Mouse (Mus musculus) G1E (cell line): Measurements from ENCODE around the gene Rap1gap.

Experiments
- CTCF ChIP-seq: IDR thresholded peaks from 2 replicates; pipeline ENCODE4 v1.5.1; 2012; ENCODE audit warnings: low read depth, low read length, inconsistent platforms, mixed read lengths
- GATA2 ChIP-seq: IDR thresholded peaks from 2 replicates; pipeline ENCODE4 v1.6.1; 2012; ENCODE audit warnings: low read depth, low read length, inconsistent platforms, borderline replicate concordance
- TAL1 ChIP-seq: conservative IDR thresholded peaks from 2 replicates; pipeline ENCODE4 v1.6.1; 2012; ENCODE audit warnings: low read depth, low read length, inconsistent platforms, mixed read lengths

DNA sequence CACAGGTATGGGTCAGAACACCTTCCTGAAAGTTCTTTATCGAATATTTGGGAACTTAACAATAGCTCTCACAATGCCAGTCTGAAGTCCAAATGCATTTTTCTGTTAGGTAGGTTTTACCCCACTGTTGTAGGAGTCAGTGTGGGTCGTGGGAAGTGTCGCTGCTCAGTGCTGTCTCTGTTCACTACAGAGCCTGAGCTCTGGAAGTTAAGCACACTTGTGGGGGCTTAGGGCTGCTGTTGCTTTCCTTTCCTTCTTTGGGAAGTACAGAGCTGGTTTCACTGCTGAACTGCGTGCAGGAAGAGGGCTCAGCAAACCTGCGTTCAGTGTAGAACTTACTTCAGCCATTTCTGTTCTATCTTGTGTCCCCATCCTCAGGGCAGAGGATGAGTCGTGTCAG lies 36.1 kb upstream of the Rap1gap start:
- TF ChIP-seq CTCF: no peak
- TF ChIP-seq GATA2: no peak
- no peak for TF ChIP-seq TAL1
